Mouse (Mus musculus) brain, embryonic 14.5 days (tissue): ENCODE results near the gene Hist1h2af.

Experiments
- CTCF ChIP-seq: fragments of 200-500 bp; IDR thresholded peaks from 2 replicates; pipeline ENCODE4 v1.5.1; 2012; ENCODE audit warnings: inconsistent platforms, mild to moderate bottlenecking, moderate library complexity, borderline replicate concordance; ENCODE audit not compliant: insufficient read depth, insufficient read length; ENCODE audit errors: extremely low read depth
- POLR2A ChIP-seq: fragments of 200-500 bp; IDR thresholded peaks from 2 replicates; pipeline ENCODE4 v1.6.1; 2012; ENCODE audit warnings: mild to moderate bottlenecking, inconsistent platforms, borderline replicate concordance; ENCODE audit not compliant: poor library complexity, insufficient read depth, insufficient read length, severe bottlenecking; ENCODE audit errors: extremely low read depth

DNA sequence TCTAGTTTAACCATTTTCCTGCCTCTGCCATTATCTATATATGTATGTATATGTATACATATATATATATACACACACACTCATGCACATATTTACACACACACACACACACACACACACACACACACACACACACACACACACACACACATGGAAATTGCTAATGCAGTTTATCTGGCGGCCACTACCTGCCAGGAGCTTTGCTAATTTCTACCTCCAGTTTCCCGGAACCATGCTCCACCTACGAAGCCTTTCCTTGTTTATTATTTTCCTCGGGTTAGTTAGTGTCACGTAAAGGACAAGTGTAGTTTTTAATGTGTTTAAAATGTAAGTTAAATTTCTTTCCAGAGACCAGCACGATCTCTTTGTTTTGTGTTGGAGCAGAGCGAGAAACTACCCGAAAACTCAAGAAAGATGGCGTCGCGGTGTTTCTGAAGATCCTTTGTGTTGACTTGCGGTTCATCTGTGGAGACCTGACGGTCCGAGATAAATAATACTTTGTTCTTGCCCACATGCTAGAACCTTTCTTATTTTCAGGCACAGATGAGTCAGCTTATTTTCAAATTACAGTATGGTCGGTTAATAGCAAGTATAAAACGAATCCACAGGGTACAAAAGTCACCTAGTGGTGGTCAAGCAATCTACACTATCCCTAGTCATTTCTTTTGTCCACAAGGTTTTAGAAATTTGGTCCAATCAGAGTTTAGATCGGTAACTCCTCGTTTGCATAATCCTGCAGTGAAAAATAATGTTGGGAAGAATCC is 29.2 kb downstream of the Hist1h2af start:
- TF ChIP-seq CTCF = no peak
- TF ChIP-seq POLR2A = no peak
